Mouse (Mus musculus) neural tube, postnatal 0 days (tissue): ENCODE data around the gene Mfsd4a. TPM values are rescaled to one million over a fixed set of nuclear protein-coding genes. Genes with fewer than 3 reads are reported as not detected.

Source experiments
- polyA plus RNA-seq: library from polyadenylated mRNA; unstranded; fragments of >200 nt; fragmentation: Nextera tagmentation; extraction: Ambion mirVana; gene quantifications from 2 replicates; pipeline ENCODE4 v1.2.1, GENCODE M21; 2015

The Mfsd4a gene
- 11.2 and 12.0 TPM in 2 replicates for polyA plus RNA-seq

DNA sequence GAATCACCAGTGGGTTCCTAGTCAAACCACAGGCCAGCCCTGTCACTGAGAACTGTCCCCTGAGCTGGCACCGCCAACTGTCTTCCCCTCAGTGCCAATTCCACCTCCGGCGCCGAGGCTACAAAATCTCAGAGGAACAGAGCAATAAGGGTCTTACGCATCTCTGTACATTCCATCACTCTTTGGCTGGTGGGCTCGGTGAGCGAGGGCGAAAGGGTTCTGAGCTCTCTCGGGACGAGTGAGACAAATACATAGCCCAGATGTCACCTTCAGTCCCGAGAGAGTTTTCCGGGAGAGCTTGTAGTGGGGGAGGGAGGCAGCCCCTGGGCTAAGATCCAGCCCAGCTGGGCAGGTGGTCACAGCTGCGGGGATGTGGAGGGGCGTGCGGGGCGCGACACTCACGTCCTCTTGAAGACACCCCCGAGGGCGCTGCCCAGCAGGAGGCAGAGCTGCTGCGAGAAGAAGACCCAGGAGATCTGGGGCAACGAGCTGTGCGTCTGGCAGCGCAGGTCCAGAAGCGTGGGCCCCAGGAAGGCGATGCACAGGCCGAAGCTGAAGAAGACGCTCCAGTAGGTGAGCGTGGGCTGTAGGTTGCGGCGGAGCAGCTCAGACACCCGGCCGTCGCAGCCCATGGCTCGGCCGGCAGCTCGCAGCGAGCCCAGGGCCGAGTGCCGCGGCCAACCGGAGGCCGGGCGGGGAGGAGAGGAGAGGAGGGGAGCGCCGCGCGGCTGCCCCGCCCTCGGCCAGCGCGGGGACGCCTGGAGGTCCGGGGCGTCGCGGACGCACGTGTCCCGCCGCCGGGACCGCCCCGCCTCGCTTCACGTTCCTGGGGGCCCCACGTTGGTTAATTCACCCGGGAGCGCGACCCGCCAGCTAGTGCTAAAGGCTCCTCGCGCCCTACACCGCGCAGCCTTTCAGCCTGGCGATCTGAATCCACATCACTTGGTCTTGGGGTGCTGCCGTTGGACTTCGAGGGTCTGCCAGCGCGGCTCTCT, at the start of gene Mfsd4a:
Mfsd4a (minus strand) TSS at position 802 of the 995 bp plus-strand sequence.

DNA sequence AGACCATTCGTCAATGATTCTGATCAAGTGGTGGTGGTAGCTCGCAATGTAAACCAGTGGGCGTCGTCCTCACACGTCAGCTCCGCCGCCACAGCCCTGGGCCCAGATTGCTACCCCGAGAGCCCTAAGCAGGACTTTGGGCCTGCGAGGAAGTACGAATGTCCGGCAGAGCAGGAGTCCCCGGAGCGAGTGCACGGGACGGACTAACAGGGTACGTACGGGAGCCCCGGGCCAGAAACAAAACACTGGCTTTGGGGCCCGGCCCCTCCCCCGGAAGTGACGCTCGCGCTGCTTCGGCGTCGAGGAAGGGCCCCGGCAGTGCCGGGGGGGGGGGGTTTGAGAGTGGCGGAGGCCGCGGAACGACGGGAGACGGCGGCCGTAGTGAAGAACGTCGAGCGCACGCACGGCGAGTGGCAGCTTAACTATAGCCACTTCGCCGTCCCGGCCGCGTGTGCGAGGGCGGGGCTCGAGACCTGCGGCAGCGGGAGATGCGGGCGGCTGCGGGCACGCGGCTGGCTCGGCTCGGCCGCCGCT, 60.5 kb downstream of the Mfsd4a start, which contains the start of gene Elk4:
Elk4 (plus strand) TSS at position 326 of the 534 bp plus-strand sequence.

Other genes with a start within 250 kb of the Mfsd4a start
- gene Slc41a1, start 240.6 kb downstream of the Mfsd4a start, polyA plus RNA-seq = 20.5 and 21.5 TPM in 2 replicates
- gene Rab29, start 200.8 kb downstream of the Mfsd4a start, polyA plus RNA-seq = 11.5 and 11.7 TPM in 2 replicates
- gene Nucks1, start 157.5 kb downstream of the Mfsd4a start, polyA plus RNA-seq = 50.6 and 51.6 TPM in 2 replicates
- gene Slc45a3, start 105.1 kb downstream of the Mfsd4a start, polyA plus RNA-seq = 0.59 and 0.76 TPM in 2 replicates
- 8.7 and 9.4 TPM in 2 replicates for gene Elk4, start 60.5 kb downstream of the Mfsd4a start, polyA plus RNA-seq
- gene Cdk18, start 71.6 kb upstream of the Mfsd4a start, polyA plus RNA-seq = 0.98 and 2.4 TPM in 2 replicates
- gene Lemd1, start 123.4 kb upstream of the Mfsd4a start, polyA plus RNA-seq = 10.9 and 12.7 TPM in 2 replicates
- gene AC124108.1, start 123.4 kb upstream of the Mfsd4a start, polyA plus RNA-seq = 0.53 and 0.79 TPM in 2 replicates
- 0.45 and 0.57 TPM in 2 replicates for gene Gm10188, start 161.7 kb upstream of the Mfsd4a start, polyA plus RNA-seq
- 11.6 and 11.7 TPM in 2 replicates for gene Klhdc8a, start 230.6 kb upstream of the Mfsd4a start, polyA plus RNA-seq
- gene Nuak2, start 248.1 kb upstream of the Mfsd4a start, polyA plus RNA-seq = 4.5 and 4.7 TPM in 2 replicates